Mouse (Mus musculus) heart, embryonic 16.5 days (tissue): ENCODE measurements around the gene Rab40c. TPM values are rescaled to one million over a fixed set of nuclear protein-coding genes. Genes with fewer than 3 reads are reported as not detected.

Experiments
- ATAC-seq: fragments of 200-750 bp; cut with Nextera tagmentation; replicated peaks from 2 replicates; pipeline ENCODE4 v1.8.0; 2017; ENCODE audit warnings: moderate number of reproducible peaks; ENCODE audit not compliant: insufficient read depth, low FRiP score; ENCODE audit errors: extremely low read depth
- H3K27ac ChIP-seq: fragments of 300-500 bp; sonication (generic); 2 replicates; pipeline ENCODE4 v1.5.1; 2014; ENCODE audit warnings: mild to moderate bottlenecking, low read length, control low read depth, moderate library complexity
- H3K27me3 ChIP-seq: fragments of 300-500 bp; sonication (generic); 2 replicates; pipeline ENCODE4 v1.6.1; 2014; ENCODE audit warnings: low read length, mixed read lengths; ENCODE audit not compliant: control insufficient read depth, insufficient read depth
- H3K36me3 ChIP-seq: fragments of 300-500 bp; sonication (generic); 2 replicates; pipeline ENCODE4 v1.6.1; 2014; ENCODE audit not compliant: control insufficient read depth, insufficient read depth
- H3K4me1 ChIP-seq: fragments of 300-500 bp; sonication (generic); 2 replicates; pipeline ENCODE4 v1.6.1; 2014; ENCODE audit warnings: low read length, mixed read lengths; ENCODE audit not compliant: control insufficient read depth, insufficient read depth
- H3K4me2 ChIP-seq: fragments of 300-500 bp; sonication (generic); 2 replicates; pipeline ENCODE4 v1.6.1; 2014; ENCODE audit warnings: low read depth, mild to moderate bottlenecking, control low read depth, low read length
- H3K4me3 ChIP-seq: fragments of 300-500 bp; sonication (generic); 2 replicates; pipeline ENCODE4 v1.5.1; 2014; ENCODE audit warnings: mild to moderate bottlenecking, control low read depth, low read length
- H3K9ac ChIP-seq: fragments of 300-500 bp; sonication (generic); 2 replicates; pipeline ENCODE4 v1.6.1; 2014; ENCODE audit warnings: low read length, control low read depth
- H3K9me3 ChIP-seq: fragments of 300-500 bp; sonication (generic); replicated peaks from 2 replicates; pipeline ENCODE4 v1.6.1; 2016; ENCODE audit warnings: low read length; ENCODE audit not compliant: control insufficient read depth
- WGBS: fragments of 180-500 bp; shearing (Covaris S2); extraction: QIAGEN DNeasy Blood & Tissue Kit; methylation state at CpG from one replicate; pipeline ENCODE4 v1.1.7; 2014; 5-methylcytosine and 5-hydroxymethylcytosine counted together
- polyA plus RNA-seq: library from polyadenylated mRNA; unstranded; fragments of >200 nt; fragmentation: Nextera tagmentation; extraction: Ambion mirVana; gene quantifications from 2 replicates; pipeline ENCODE4 v1.2.1, GENCODE M21; 2015

Rab40c gene
- polyA plus RNA-seq, 1 experiment from 2014 or later, result 14.5 TPM

DNA sequence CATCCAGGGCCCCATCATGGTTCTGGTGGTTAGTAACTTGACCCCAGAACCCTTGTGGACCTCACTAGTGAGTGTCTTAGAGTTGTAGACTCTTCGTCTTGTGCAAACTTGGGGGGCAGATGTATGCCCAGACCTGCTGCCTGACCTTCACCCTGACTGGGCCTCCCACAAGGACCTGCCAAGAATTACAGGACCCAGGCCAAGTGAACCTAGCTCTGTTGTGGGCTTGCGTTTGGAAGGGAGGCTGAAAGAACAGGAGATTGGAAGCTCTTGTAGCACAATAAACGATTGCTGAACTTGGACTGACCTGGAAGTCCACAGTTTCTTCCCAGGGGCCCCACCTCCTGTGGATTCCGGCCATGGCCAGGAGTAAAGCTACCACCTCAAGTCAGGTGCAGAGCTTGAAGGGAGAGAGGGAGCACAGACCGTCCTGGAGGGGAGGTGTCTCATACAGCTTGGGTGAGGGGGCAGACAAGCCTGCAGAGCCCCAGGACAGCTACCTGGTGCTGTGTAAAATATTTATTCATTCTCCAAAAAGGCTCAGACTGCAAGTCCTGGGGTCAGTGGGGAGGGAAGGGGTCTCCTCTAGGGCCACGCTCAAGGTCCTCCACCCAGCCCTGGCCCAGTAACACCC lies 85.4 kb downstream of the Rab40c start:
- Histone ChIP-seq H3K9ac (peak overlapping the region; percentile 93), H3K4me3 (peak overlapping the region; percentile 90), H3K4me2 (peak overlapping the region; percentile 92), H3K9me3 (no peaks in the 10 kb centered on the region), H3K27ac (peak overlapping the region; percentile 99), H3K36me3 (peaks cover 19% of the 10 kb centered on the region), H3K4me1 (peaks cover 63% of the 10 kb centered on the region), H3K27me3 (no peaks in the 10 kb centered on the region)
- 18% methylated on average over 6 of the region's 6 CpGs for WGBS
- ATAC-seq, result no peak

DNA sequence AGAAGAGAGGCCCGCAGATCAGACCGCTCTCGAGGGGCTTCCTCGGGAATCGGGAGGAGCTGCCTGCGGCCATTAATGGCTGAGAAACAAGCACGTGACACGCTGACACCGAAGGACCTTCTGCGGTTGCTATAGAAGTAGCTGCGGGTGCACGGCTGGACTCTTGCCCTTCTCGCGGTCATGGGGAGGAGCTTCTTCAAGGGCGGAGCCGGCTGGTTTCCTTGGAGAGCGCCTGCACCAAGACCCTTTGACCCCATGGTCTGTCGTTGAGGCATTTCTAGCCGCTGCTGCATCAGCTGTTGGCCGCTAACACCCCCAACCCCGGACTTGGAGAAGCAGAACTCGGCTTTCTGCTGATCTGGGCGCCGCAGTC lies 86.2 kb downstream of the Rab40c start, which contains the start of gene Stub1:
TSS of gene Stub1 (minus strand) at position 114 of the 373 bp plus-strand sequence.
- peak; percentile 76 for ATAC-seq
- peaks cover 18% of the 10 kb centered on the region for H3K36me3 ChIP-seq
- WGBS, result under 1% methylated on average over 24 of the region's 24 CpGs
- peak within 1 kb of the TSS; percentile 98 for H3K4me2 ChIP-seq
- H3K9ac ChIP-seq, result peak within 1 kb of the TSS; percentile 97
- H3K9me3 ChIP-seq, result no peaks in the 10 kb centered on the region
- no peaks in the 10 kb centered on the region for H3K27me3 ChIP-seq
- peak within 1 kb of the TSS; percentile 99 for H3K27ac ChIP-seq
- H3K4me3 ChIP-seq, result peak within 1 kb of the TSS; percentile 90
- peaks cover 67% of the 10 kb centered on the region for H3K4me1 ChIP-seq

DNA sequence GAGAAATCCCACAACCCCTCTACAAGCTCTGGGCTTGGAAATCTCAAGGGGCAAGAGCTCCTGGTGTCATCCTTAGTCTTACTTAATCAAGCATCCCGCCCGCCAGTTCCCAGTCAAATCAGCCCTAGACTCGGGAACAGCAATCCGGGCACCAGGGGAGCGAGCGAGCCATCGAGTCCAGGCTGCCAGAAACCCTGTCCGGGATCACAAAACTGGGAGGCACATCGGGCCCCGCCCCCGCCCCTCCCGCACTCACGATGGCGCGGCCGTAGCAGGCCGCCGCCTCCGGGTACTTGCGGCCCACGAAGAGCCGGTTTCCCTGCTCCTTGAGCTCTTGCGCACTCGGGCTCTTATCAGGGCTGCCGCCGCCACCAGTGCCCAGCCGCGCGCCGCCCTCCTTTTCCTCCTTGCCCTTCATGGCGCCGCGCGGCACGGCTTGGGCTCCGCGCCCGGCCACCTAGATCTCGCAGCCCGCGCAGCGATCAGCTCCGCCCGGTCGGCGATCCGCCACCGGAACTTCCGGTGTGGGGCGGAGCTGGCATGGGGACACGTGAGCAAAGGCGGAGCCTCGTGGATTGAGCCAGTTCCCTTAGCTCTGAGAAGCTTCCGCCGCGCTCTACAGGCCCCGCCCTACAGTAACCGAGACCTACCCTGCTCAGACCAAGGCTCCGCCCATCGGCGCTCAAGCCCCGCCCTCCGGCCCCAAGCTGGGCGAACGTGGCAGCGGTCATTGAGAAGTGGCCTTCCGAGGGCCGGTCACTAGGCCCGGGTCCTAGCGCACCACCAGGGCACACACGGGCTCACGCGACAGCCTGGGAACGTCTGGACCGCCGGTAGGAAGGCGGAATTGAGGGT lies 86.9 kb downstream of the Rab40c start:
- under 1% methylated on average over 77 of the region's 77 CpGs for WGBS
- H3K36me3 ChIP-seq, result peaks cover 19% of the 10 kb centered on the region

More for the DNA sequence above, 86.9 kb downstream of the Rab40c start:
- peak overlapping the region; percentile 90 for H3K4me3 ChIP-seq
- H3K9me3 ChIP-seq, result no peaks in the 10 kb centered on the region
- H3K4me2 ChIP-seq, result peak overlapping the region; percentile 98
- peak; percentile 91 for ATAC-seq
- H3K4me1 ChIP-seq, result peaks cover 70% of the 10 kb centered on the region
- H3K27ac ChIP-seq, result peak overlapping the region; percentile 99
- no peaks in the 10 kb centered on the region for H3K27me3 ChIP-seq
- peak overlapping the region; percentile 97 for H3K9ac ChIP-seq

Other genes with a start within 250 kb of the Rab40c start
- 0.60 and 2.2 TPM in 2 replicates for gene Gng13, start 202.6 kb downstream of the Rab40c start, polyA plus RNA-seq
- gene Chtf18, start 192.3 kb downstream of the Rab40c start, polyA plus RNA-seq, result 16.7 and 17.2 TPM in 2 replicates
- 12.7 and 13.7 TPM in 2 replicates for gene Rpusd1, start 192.1 kb downstream of the Rab40c start, polyA plus RNA-seq
- 0.16 TPM in 2 replicates for gene Mslnl, start 183.7 kb downstream of the Rab40c start, polyA plus RNA-seq
- 50.0 and 51.1 TPM in 2 replicates for gene Msln, start 165.3 kb downstream of the Rab40c start, polyA plus RNA-seq
- gene Narfl, start 146.0 kb downstream of the Rab40c start, polyA plus RNA-seq, result 38.3 and 39.7 TPM in 2 replicates
- gene Haghl, start 134.1 kb downstream of the Rab40c start, polyA plus RNA-seq, result 51.4 and 55.2 TPM in 2 replicates
- 0.53 and 0.80 TPM in 2 replicates for gene Ccdc78, start 133.1 kb downstream of the Rab40c start, polyA plus RNA-seq
- gene Fam173a, start 126.8 kb downstream of the Rab40c start, polyA plus RNA-seq, result 65.1 and 68.9 TPM in 2 replicates
- 0.26 and 0.54 TPM in 2 replicates for gene AC134908.4, start 124.1 kb downstream of the Rab40c start, polyA plus RNA-seq
- gene Metrn, start 122.6 kb downstream of the Rab40c start, polyA plus RNA-seq, result 25.6 and 26.9 TPM in 2 replicates
- 0.75 and 0.81 TPM in 2 replicates for gene Fbxl16, start 110.6 kb downstream of the Rab40c start, polyA plus RNA-seq
- 18.7 and 19.8 TPM in 2 replicates for gene Wdr24, start 96.1 kb downstream of the Rab40c start, polyA plus RNA-seq
- 35.0 and 36.6 TPM in 2 replicates for gene Jmjd8, start 90.9 kb downstream of the Rab40c start, polyA plus RNA-seq
- gene Stub1, start 86.3 kb downstream of the Rab40c start, polyA plus RNA-seq, result 292 and 304 TPM in 2 replicates
- gene Rhbdl1, start 82.4 kb downstream of the Rab40c start, polyA plus RNA-seq, result 1.6 and 1.7 TPM in 2 replicates
- 2.0 and 2.5 TPM in 2 replicates for gene Gm20683, start 78.0 kb downstream of the Rab40c start, polyA plus RNA-seq
- gene Rhot2, start 74.9 kb downstream of the Rab40c start, polyA plus RNA-seq, result 31.6 and 32.7 TPM in 2 replicates
- gene Wdr90, start 58.2 kb downstream of the Rab40c start, polyA plus RNA-seq, result 13.1 and 15.0 TPM in 2 replicates
- 225 and 234 TPM in 2 replicates for gene Mcrip2, start 51.0 kb downstream of the Rab40c start, polyA plus RNA-seq
- 35.1 and 37.1 TPM in 2 replicates for gene Mettl26, start 44.7 kb downstream of the Rab40c start, polyA plus RNA-seq
- 0.30 and 0.41 TPM in 2 replicates for gene Wfikkn1, start 38.9 kb downstream of the Rab40c start, polyA plus RNA-seq
- gene Pigq, start 25.2 kb upstream of the Rab40c start, polyA plus RNA-seq, result 59.3 and 66.0 TPM in 2 replicates
- gene Nhlrc4, start 25.2 kb upstream of the Rab40c start, polyA plus RNA-seq, result 0.06 and 0.11 TPM in 2 replicates
- 0.11 TPM in 1 of 2 replicates, not detected in the other for gene A930017K11Rik, start 32.8 kb upstream of the Rab40c start, polyA plus RNA-seq
- gene Capn15, start 66.1 kb upstream of the Rab40c start, polyA plus RNA-seq, result 12.0 and 14.5 TPM in 2 replicates
- 8.2 and 13.6 TPM in 2 replicates for gene Rab11fip3, start 149.8 kb upstream of the Rab40c start, polyA plus RNA-seq
- gene Decr2, start 170.6 kb upstream of the Rab40c start, polyA plus RNA-seq, result 40.1 and 40.8 TPM in 2 replicates
- 55.3 and 56.2 TPM in 2 replicates for gene Nme4, start 175.9 kb upstream of the Rab40c start, polyA plus RNA-seq
- 0.87 and 1.0 TPM in 2 replicates for gene Tmem8, start 193.6 kb upstream of the Rab40c start, polyA plus RNA-seq
- 221 and 232 TPM in 2 replicates for gene Mrpl28, start 203.8 kb upstream of the Rab40c start, polyA plus RNA-seq
- gene Axin1, start 219.0 kb upstream of the Rab40c start, polyA plus RNA-seq, result 4.6 and 4.7 TPM in 2 replicates